Mouse (Mus musculus) adrenal gland, postnatal 4 days (tissue): ENCODE data around the gene Thbd. TPM values are rescaled to one million over a fixed set of nuclear protein-coding genes. Genes with fewer than 3 reads are reported as not detected.

Experiments used
- DNase-seq, 2 experiments: peaks; one replicate each; pipeline ENCODE4 v3.0.0; 2021 to 2022; ENCODE audit warnings: low spot score in 2 of 2, mixed read lengths in 2 of 2
- total RNA-seq, 2 experiments: library from RNA; stranded (reverse); gene quantifications; 2 replicates each; pipeline ENCODE4 v1.2.3; 2021

Gene Thbd
- total RNA-seq, 2 experiments from 2014 or later: 22.9 to 25.2 TPM

DNA sequence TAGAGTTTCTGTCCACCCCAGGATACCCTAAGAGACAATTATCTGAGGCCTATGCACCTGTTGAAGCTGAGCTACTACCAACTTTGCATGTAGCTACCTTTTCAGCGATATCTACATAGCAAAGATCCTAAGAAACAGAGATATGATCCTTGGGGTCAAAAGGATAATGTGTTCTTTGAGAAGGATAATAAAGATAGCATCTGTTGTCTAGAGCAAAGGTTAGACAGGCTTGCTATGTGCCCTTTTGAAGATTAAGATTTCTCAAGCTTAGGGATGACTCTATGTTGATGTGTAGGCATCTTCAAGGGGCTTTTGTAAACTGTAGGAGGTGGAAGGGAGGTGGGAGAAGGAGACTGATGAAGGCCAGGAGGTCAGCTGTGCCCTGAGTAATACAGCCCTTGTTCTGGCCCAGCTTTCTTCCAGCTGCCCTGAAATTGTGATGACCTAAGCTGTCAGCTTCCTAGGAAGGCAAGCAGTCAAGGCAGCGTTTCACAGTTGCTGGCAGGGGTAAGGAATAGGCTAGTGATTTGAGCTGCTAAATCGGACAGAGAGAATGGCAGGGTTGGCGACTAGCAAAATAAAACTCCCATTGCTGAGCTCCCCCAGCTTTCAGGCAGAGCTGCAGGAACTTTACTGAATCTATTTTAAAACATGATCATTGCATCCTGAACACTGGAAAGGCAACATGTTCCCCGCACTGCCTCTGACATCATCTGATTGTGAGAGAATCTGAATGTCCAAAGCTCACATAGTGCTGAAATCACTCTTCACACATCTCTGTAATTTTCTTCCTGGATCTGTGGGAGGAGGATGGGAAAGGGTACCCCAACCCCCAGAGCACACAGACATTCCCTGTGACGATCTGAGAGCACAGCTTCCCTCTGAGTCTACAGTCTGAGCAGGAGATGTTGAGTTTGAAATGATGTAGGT, 20.1 kb downstream of the Thbd start:
- DNase-seq: no peak

DNA sequence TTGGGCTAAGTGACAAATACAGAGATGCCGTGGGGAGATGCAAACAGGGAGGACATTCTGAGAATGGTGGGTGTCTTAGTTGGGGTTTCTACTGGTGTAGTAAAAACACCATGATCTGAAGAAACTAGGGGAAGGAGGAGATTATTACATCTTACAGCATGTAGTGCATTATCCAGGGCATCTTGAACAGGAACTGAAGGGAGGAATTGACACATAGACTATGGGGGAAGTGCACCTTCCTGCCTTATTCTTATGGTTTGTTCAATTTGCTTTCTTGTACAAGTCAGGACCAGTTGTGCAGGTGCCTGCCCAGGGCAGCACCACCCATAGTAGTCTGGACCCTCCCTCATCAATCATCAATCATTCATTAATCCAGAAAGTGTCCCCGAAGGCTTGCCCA, 21.1 kb downstream of the Thbd start:
- no peak for DNase-seq

DNA sequence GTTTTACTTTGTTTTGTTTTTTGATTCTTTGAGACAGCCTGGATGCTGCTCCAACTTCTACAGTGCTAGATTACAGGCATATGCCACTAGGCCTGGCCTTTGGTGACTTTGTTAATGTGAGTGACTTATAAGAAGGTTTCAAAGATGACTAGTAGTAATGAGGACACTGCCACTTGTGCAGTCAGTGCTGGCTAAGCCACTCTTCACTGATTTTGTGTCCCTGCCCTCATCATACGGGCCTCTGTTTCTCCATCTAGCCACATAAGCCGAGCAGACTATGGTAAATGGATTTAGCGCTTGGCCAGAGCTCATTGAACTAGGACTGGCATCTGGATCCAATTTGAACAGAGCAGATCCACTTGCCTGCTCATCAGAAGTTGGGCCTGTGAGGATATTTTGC, 21.5 kb downstream of the Thbd start:
- DNase-seq: no peak

DNA sequence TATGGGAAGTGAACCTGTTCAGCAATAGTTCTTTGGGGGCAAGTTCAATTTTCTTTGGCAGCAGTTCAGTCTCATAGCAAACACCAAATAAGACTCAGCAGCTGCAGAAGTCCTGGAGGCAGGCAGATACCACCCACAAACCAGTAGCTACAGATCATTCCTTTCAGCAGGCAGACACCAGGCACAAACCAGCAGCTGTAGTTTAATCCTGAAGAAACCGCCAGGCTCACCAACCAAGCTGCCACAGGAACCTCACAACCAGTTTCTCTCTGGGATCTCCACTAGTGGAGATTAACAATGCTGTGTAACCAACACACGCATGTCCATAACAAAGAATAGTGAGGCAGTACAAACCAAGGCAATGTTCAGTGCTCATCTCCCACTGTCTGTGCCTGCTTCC, 26.9 kb downstream of the Thbd start:
- no peak for DNase-seq

DNA sequence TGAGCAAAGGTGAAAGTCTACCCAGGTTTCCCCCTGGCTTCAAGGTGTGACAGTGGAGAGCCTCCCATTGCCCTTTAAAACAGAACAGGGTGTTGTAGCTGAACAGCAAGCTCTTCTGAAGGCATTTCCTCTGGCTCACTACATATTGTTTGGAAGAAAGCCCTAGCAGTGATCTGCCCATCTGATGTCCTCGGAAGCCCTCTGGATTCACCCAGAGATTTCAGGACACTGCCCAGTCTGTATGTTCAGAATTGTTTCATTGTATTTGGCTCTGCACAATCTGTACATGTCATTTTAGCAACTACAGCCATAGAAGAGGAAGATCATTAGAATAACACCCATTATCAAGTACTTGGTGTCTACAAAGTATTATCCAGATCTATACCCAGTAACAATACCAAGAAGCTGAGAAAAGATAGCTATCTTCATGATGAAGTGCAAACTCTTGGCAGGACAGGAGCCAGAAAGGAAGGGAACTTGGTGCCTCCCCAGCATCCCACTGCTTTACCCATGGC, 28.0 kb downstream of the Thbd start:
- DNase-seq: no peak

DNA sequence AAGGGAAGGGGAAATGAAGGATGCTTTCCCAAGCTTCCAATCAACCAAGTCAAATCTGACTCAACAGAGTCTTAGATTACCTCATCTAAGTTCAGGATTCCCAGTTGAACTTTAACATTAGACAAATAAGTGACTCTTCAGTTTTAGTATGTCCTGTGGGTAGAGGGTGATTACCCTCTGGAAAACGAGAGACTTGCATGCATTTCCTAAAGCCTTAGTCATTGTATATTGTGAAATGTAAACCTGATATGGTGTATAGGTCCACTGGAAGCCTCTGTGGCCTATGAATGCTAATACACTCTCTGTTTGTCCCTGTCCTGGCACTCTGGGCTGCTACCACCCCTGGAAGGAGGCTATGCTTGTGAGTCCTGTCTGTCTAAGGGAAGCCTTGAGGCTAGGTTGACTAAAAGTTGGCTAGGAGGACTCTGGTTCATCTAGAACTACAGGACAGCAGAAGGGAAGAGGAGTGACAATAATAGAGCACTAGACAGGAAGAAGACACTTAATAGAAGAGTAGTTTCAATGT, 29.1 kb downstream of the Thbd start:
- no peak for DNase-seq

DNA sequence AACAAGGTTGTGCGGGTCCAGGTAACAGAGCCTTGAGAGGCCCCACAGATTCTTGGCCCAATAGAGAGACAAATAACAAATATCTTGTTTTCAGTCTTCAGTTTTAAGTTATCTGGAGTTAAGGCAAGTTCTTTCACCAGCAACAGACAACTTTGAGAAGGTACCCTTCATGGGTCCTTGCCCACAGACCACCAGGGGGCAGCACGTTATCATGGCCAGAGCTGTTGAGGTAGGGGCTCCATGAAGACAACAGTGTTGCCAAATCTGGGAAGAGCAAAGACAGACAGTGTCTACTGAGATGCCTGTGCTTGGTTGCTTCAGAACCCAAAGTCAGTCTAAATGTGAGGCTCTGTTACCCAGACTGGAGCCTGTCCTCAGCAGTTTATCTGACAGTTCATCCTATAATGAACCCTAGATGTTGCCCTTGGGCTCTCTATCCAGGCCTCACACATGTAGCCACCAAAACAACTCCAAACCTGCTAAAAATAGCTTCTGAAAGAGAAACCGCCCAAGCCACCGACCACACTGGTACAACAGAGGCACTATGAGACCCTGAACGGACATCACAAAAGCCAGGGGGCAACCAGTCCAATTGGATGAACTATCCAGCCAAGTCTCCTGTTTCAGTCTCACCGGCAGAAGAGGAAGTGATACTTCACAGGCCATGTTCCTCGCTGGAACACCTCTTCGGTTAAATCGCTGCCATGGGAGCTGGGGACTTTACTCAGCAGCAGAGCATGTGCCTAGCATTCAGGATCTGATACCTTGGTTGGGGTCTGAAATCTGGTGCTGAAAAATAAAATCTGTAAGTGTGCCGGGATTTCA, 32.5 kb downstream of the Thbd start:
- no peak for DNase-seq

DNA sequence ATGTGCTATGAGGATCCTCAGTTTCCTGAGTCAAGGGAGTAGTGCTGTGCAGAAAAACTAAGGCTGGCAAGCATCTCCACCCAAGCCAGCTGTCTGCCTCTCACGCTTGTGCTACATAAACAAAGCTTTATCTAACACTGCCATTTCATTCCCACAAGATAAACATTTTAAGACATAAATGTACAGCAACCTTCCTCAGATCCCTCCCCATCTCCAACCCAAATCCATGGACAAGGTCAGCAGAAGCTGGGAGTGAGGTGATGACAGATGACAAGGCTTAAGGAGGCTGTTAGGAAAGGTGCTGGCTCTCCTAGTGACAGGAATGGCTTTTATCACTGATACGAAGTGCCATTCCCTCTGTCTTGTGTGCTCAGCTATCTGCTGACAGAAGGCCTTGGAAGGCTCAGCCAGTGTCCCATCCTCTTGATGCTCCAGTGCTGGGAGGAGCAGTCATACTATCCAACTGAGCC, 34.4 kb downstream of the Thbd start:
- no peak for DNase-seq

DNA sequence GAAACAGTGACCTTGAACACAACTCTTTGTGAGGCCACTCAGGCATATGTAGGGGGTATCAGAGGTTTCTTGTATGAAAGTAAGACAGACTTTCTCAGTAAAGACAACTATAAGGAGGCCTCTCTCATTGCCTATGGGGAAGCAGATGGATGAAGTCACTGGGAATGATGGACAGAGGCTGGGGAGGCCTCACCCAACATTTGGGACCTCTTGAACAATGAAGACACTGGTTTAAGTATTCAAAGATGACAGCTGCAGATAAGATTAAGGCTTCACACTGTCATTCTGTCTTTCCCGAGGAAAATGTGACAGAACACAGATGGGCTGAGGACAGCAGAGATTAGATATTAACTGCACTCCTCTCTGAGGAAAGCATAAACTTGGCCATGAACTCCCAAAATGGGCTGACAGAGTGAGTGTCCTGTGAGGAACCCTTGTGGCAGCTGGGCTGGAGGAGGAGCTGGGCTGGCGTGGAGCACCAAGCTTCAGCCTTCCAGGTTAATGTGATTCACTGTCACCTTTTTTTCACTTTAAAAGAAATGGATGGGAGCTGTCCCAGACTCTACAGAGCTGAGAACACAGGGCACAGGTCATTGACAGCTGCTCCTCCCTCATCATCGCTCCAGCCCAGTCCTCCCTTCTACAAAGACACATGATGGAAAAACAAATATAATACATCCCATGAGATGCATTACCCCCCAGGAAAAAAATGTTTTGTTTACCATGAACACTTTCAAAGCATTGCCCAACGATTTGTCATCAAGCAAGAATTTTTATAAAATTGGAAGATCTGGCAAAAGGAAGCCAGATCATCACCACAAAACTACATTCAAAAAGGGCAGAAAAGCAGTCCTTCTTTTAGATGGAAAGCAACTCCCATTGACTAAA, 36.0 kb downstream of the Thbd start:
- no peak for DNase-seq

DNA sequence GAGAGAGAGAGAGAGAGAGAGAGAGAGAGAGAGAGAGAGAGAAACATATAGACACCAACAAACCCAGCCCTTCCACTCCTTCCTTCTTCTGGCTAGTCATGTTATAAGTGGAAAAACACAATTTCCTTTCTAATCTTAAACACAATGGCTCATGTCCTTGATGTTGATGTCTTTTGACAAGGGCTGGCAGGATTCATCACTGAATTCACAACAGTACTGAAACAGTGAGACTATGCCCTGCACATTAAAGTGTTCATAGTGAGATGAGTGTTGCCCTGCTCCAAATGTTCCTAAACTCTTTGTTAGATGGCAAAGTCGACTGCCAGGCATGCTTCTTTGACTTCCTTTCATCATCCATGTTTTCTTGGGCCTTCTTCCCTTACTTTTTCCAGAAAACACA, 42.8 kb downstream of the Thbd start:
- DNase-seq: no peak

DNA sequence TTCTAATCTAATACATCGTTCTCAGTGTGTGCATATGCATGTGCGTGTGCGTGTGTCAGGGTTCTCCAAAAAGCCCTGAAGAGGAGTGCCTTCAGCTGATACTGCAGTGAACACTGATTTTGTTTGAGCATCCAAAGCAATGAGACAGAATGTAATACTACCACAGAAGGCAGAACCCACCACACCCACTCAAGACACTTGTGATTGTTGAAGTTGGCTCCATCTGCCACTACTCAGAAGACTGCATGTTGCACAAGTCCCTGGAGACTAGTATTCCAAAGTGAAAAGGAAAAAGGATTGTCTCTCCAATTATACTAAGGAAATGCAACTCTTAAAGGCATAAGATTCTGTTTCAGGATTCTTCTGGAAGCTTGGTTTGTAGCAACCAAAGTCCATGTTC, 43.5 kb downstream of the Thbd start:
- no peak for DNase-seq

DNA sequence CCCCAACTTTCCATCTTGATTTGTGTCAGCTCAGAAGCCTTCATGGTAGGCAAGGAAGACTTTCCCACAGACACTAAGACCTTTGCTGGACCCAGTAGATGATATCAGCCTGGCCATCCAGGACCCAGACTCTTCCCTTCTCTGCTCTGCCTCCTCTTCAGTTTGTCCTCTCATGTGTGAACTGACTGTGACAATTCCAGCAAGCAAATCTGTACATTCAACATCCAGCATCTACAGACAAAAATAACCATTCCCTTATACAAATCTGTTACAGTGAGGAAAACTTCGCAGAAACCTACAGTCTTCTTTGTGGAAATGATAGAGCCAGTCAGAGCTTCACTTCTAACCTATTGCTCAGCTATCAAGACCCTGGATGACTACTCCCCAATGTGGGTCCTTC, 50.8 kb downstream of the Thbd start:
- DNase-seq: no peak

Other genes starting within 250 kb of the Thbd start
- under 1 TPM; 0.62 to 0.71 TPM for gene Sstr4, start 12.8 kb downstream of the Thbd start, total RNA-seq
- gene Cd93, start 35.4 kb upstream of the Thbd start, total RNA-seq: 10 to 100 TPM; 65.8 to 67.5 TPM